Mouse (Mus musculus): Measurements from ENCODE around the gene Atxn1. TPM values are rescaled to one million over a fixed set of nuclear protein-coding genes. Genes with fewer than 3 reads are reported as not detected.

Gene Atxn1
- polyA plus RNA-seq, 1 experiment from 2014 or later = 4.6 TPM

GRCm38 (mm10) chr13:45923086-45923485 lies 41.7 kb downstream of the Atxn1 start:
- H3K4me1 ChIP-seq = peaks cover 9% of the 10 kb centered on the region
- WGBS = 95% methylated on average over 1 of the region's 1 CpGs
- no peak for ATAC-seq (ENCODE audit: insufficient number of reproducible peaks, insufficient read depth, low FRiP score, low TSS enrichment)

GRCm38 (mm10) chr13:45922467-45922866 lies 42.3 kb downstream of the Atxn1 start:
- H3K9me3 ChIP-seq = no peaks in the 10 kb centered on the region
- H3K36me3 ChIP-seq = no peaks in the 10 kb centered on the region
- H3K4me2 ChIP-seq (replicated peaks) = no peak overlapping the region
- no peak overlapping the region for H3K9ac ChIP-seq
- peak overlapping the region; percentile 31; the same call in 1 of the 2 replicates for H3K27ac ChIP-seq
- H3K4me1 ChIP-seq = peaks cover 9% of the 10 kb centered on the region
- 32% methylated on average over 9 of the region's 9 CpGs for WGBS
- H3K27me3 ChIP-seq = no peaks in the 10 kb centered on the region
- ATAC-seq (ENCODE audit: insufficient number of reproducible peaks, insufficient read depth, low FRiP score, low TSS enrichment) = no peak
- no peak overlapping the region for H3K4me3 ChIP-seq

More at GRCm38 (mm10) chr13:45923086-45923485, 41.7 kb downstream of the Atxn1 start:
- Histone ChIP-seq H3K4me2 (replicated peaks) (no peak overlapping the region), H3K27me3 (no peaks in the 10 kb centered on the region), H3K9me3 (no peaks in the 10 kb centered on the region), H3K27ac (peak overlapping the region; percentile 31; the same call in 1 of the 2 replicates), H3K36me3 (no peaks in the 10 kb centered on the region), H3K9ac (no peak overlapping the region), H3K4me3 (no peak overlapping the region)

- WGBS = 90% methylated on average over 13 of the region's 15 CpGs
- Histone ChIP-seq H3K4me1 (peaks cover 9% of the 10 kb centered on the region), H3K4me3 (no peak overlapping the region), H3K9me3 (no peaks in the 10 kb centered on the region), H3K4me2 (replicated peaks) (no peak overlapping the region), H3K27me3 (no peaks in the 10 kb centered on the region), H3K27ac (no peak overlapping the region), H3K36me3 (no peaks in the 10 kb centered on the region), H3K9ac (no peak overlapping the region)
- no peak for ATAC-seq (ENCODE audit: insufficient number of reproducible peaks, insufficient read depth, low FRiP score, low TSS enrichment)
Measured at GRCm38 (mm10) chr13:45918956-45919711, 45.7 kb downstream of the Atxn1 start.

GRCm38 (mm10) chr13:45918006-45918380 lies 46.8 kb downstream of the Atxn1 start:
- Histone ChIP-seq H3K4me2 (replicated peaks) (no peak overlapping the region), H3K9ac (no peak overlapping the region), H3K27ac (no peak overlapping the region), H3K9me3 (no peaks in the 10 kb centered on the region), H3K36me3 (no peaks in the 10 kb centered on the region), H3K4me3 (no peak overlapping the region), H3K4me1 (peaks cover 7% of the 10 kb centered on the region), H3K27me3 (no peaks in the 10 kb centered on the region)
- ATAC-seq (ENCODE audit: insufficient number of reproducible peaks, insufficient read depth, low FRiP score, low TSS enrichment) = no peak
- 75% methylated on average over 12 of the region's 12 CpGs for WGBS

DNA sequence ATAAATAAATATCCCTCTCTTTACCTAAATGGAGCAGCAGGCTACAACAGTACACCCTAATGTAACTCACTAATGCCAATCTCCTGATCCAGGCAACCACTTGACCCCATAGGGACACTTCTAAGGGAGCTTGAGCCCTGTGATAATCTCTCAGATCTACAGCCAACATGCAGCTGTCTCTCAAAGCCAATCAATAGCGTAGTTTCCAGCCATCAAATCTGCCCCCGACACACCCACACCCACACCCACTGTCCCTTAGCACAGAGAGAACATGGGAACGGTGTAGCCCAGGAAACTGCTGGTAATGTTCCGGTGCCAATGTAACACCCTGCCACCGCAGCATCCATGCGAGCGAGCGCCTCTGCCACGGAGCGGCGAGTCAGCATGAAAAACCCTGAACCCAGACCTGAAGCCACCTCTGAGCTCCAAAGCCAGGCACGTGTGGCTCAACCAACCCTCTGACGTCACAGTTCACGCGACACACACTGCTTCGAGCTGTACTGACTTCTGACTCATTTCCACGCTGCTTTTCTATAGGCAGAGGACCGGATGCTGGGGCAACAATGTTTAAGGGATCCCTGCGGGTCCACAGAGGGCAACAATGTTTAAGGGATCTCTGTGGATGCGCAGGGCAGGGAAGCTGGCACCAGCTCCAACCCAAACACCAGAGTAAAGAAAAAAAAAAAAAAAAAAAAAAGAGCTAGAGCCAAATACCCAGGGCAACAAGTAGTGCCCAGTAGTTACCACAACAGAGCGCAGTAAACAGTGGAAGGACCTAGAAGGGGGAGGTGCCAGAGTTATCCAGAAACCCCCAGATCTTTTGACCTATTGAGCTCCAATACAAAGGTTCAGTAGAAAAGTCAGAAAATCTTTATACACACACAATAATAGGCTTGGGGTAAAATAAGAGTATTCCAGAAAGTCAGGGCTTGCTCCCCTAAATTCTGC lies 47.5 kb downstream of the Atxn1 start:
- no peaks in the 10 kb centered on the region for H3K36me3 ChIP-seq
- H3K4me1 ChIP-seq = no peaks in the 10 kb centered on the region
- 91% methylated on average over 21 of the region's 21 CpGs for WGBS
- no peak for ATAC-seq (ENCODE audit: insufficient number of reproducible peaks, insufficient read depth, low FRiP score, low TSS enrichment)
- no peak overlapping the region for H3K4me3 ChIP-seq
- H3K9me3 ChIP-seq = no peaks in the 10 kb centered on the region
- H3K9ac ChIP-seq = no peak overlapping the region
- H3K4me2 ChIP-seq (replicated peaks) = no peak overlapping the region
- H3K27ac ChIP-seq = no peak overlapping the region
- no peaks in the 10 kb centered on the region for H3K27me3 ChIP-seq

DNA sequence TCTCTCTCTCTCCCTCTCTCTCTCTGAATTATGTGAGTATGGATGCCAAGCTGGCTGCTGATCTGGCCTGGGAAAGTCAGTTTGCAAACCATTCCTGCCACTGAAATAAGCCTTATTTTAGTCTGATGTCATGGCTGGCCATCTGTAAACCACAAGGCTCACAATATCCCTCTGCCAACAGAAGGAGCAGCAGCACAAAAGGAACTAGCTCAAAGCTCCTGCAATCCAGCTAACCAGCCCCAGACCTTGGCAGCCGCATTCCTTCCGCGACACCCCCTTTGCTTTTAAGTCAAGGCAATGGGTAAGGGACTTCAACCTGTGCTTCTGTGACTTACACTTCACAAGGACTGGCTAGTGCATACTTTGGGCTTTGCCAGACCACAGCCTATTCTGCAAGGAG lies 48.9 kb downstream of the Atxn1 start:
- no peak overlapping the region for H3K4me2 ChIP-seq (replicated peaks)
- WGBS = 87% methylated on average over 3 of the region's 3 CpGs

DNA sequence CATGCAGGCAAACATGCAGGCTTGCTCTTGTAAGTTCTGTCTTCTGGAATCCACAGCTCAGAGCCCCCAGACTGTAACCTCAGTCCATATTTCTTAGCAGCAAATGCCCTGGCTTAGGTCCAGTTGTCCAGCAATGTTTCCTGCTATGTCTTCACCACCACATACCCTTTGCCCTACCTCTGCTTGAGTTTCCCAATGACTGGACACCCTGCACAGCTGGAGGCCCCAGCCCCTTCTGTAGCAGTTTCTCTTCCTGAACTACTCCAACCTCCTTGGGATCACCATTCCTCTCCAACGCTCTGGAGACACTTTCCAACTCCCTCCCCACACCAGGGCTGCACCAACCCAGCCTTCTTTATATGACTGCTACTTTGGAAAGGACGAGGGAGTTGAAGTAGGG lies 49.8 kb downstream of the Atxn1 start:
- no peak overlapping the region for H3K9ac ChIP-seq
- H3K27me3 ChIP-seq = no peaks in the 10 kb centered on the region
- H3K36me3 ChIP-seq = no peaks in the 10 kb centered on the region
- no peak overlapping the region for H3K27ac ChIP-seq
- WGBS = 77% methylated on average over 2 of the region's 2 CpGs
- H3K9me3 ChIP-seq = no peaks in the 10 kb centered on the region
- no peak for ATAC-seq (ENCODE audit: insufficient number of reproducible peaks, insufficient read depth, low FRiP score, low TSS enrichment)
- H3K4me1 ChIP-seq = no peaks in the 10 kb centered on the region
- no peak overlapping the region for H3K4me3 ChIP-seq
- H3K4me2 ChIP-seq (replicated peaks) = no peak overlapping the region

More for the DNA sequence above, 48.9 kb downstream of the Atxn1 start:
- H3K9me3 ChIP-seq = no peaks in the 10 kb centered on the region
- no peak overlapping the region for H3K9ac ChIP-seq
- ATAC-seq (ENCODE audit: insufficient number of reproducible peaks, insufficient read depth, low FRiP score, low TSS enrichment) = no peak
- H3K4me1 ChIP-seq = no peaks in the 10 kb centered on the region
- no peak overlapping the region for H3K27ac ChIP-seq
- no peaks in the 10 kb centered on the region for H3K36me3 ChIP-seq
- no peaks in the 10 kb centered on the region for H3K27me3 ChIP-seq
- H3K4me3 ChIP-seq = no peak overlapping the region

- H3K4me3 ChIP-seq = no peak overlapping the region
- 77% methylated on average over 3 of the region's 3 CpGs for WGBS
- H3K27me3 ChIP-seq = no peaks in the 10 kb centered on the region
- no peak overlapping the region for H3K4me2 ChIP-seq (replicated peaks)
- no peak overlapping the region for H3K9ac ChIP-seq
- H3K36me3 ChIP-seq = no peaks in the 10 kb centered on the region
- H3K27ac ChIP-seq = no peak overlapping the region
- H3K4me1 ChIP-seq = no peaks in the 10 kb centered on the region
- no peaks in the 10 kb centered on the region for H3K9me3 ChIP-seq
- no peak for ATAC-seq (ENCODE audit: insufficient number of reproducible peaks, insufficient read depth, low FRiP score, low TSS enrichment)
Measured at GRCm38 (mm10) chr13:45914117-45914516, 50.7 kb downstream of the Atxn1 start.

DNA sequence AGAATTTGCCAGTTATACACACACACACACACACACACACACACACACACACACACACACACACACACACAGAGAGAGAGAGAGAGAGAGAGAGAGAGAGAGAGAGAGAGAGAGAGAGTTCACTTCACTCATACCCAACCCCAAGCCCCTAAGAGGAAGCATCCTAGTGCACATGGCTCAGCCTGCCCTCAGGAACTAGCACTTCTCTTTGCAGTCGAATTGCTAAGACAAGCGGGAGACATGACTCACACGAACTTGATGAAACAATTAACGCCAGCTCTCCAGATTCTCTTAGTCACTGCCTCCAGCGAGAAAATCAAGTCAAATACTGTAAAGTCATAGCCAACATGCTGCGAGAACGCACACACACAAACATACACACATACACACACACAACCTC lies 53.0 kb downstream of the Atxn1 start:
- no peak overlapping the region for H3K4me2 ChIP-seq (replicated peaks)
- H3K9me3 ChIP-seq = no peaks in the 10 kb centered on the region
- WGBS = 74% methylated on average over 7 of the region's 7 CpGs
- no peaks in the 10 kb centered on the region for H3K36me3 ChIP-seq
- H3K9ac ChIP-seq = no peak overlapping the region
- no peak overlapping the region for H3K27ac ChIP-seq
- H3K4me3 ChIP-seq = no peak overlapping the region
- no peaks in the 10 kb centered on the region for H3K27me3 ChIP-seq
- ATAC-seq (ENCODE audit: insufficient number of reproducible peaks, insufficient read depth, low FRiP score, low TSS enrichment) = no peak
- peaks cover 7% of the 10 kb centered on the region; the same call in 1 of the 2 replicates for H3K4me1 ChIP-seq

- Histone ChIP-seq H3K9me3 (no peaks in the 10 kb centered on the region), H3K4me3 (no peak overlapping the region), H3K9ac (no peak overlapping the region), H3K27ac (no peak overlapping the region), H3K4me2 (replicated peaks) (no peak overlapping the region), H3K27me3 (no peaks in the 10 kb centered on the region), H3K36me3 (no peaks in the 10 kb centered on the region), H3K4me1 (peaks cover 13% of the 10 kb centered on the region; the same call in 1 of the 2 replicates)
- WGBS = 87% methylated on average over 5 of the region's 5 CpGs
- ATAC-seq (ENCODE audit: insufficient number of reproducible peaks, insufficient read depth, low FRiP score, low TSS enrichment) = no peak
Measured at GRCm38 (mm10) chr13:45911069-45911468, 53.7 kb downstream of the Atxn1 start.

- no peak overlapping the region for H3K27ac ChIP-seq
- 91% methylated on average over 7 of the region's 7 CpGs for WGBS
- H3K36me3 ChIP-seq = no peaks in the 10 kb centered on the region
- H3K4me3 ChIP-seq = no peak overlapping the region
- H3K27me3 ChIP-seq = no peaks in the 10 kb centered on the region
- peaks cover 13% of the 10 kb centered on the region; the same call in 1 of the 2 replicates for H3K4me1 ChIP-seq
- no peak overlapping the region for H3K4me2 ChIP-seq (replicated peaks)
- H3K9ac ChIP-seq = no peak overlapping the region
- ATAC-seq (ENCODE audit: insufficient number of reproducible peaks, insufficient read depth, low FRiP score, low TSS enrichment) = no peak
- H3K9me3 ChIP-seq = no peaks in the 10 kb centered on the region
Measured at GRCm38 (mm10) chr13:45910348-45910747, 54.5 kb downstream of the Atxn1 start.

Data from embryonic facial prominence, embryonic 12.5 days (tissue).